ENCODE assay signal across 13 mouse cellular contexts in genomic region chr4:152622022-152622777, GRCm38 (mm10).
DNase-seq lines count a peak whose midpoint lies in the region; ATAC-seq and TF ChIP-seq lines count a peak whose summit lies in the region.
"Had no signal": no experiment of that assay in that cellular context is flagged by ENCODE, and none has a peak within 500 bp of the region (broad histone marks: within the 10 kb centered on the region; RNA-seq: fewer than 3 reads in every experiment).

No protein-coding gene starts in this region.

- H3K36me3 ChIP-seq in forebrain, embryonic 15.5 days = no peaks in the 10 kb centered on the region
- H3K36me3 ChIP-seq in kidney, adult 2 months (ENCODE audit: control insufficient read depth, insufficient read depth, low read length) = no peaks in the 10 kb centered on the region
- H3K36me3 ChIP-seq: heart, embryonic 12.5 days; limb, embryonic 12.5 days had no signal

- no peak overlapping the region for H3K27ac ChIP-seq in forebrain, embryonic 15.5 days (replicated peaks)
- H3K27ac ChIP-seq in cerebellum, adult 2 months (ENCODE audit: insufficient read depth, low read length) = no peak overlapping the region
- no peak overlapping the region for H3K27ac ChIP-seq in kidney, adult 2 months (ENCODE audit: insufficient read depth, low read depth, low read length)
- H3K27ac ChIP-seq: limb, embryonic 12.5 days had no signal

- 57% methylated on average over 9 of the region's 9 CpGs for WGBS in forebrain, embryonic 15.5 days
- 64% methylated on average over 9 of the region's 9 CpGs for WGBS in cerebellum, adult 2 months
- WGBS in kidney, adult 2 months = 64% methylated on average over 9 of the region's 9 CpGs

- no peak overlapping the region for H3K4me3 ChIP-seq in forebrain, embryonic 15.5 days
- no peak overlapping the region for H3K4me3 ChIP-seq in cerebellum, adult 2 months (replicated peaks; ENCODE audit: insufficient read depth, low read depth, low read length)
- no peak overlapping the region for H3K4me3 ChIP-seq in kidney, adult 2 months (ENCODE audit: insufficient read depth, low read depth, low read length)
- H3K4me3 ChIP-seq: heart, embryonic 12.5 days; limb, embryonic 12.5 days had no signal

- H3K9ac ChIP-seq in forebrain, embryonic 15.5 days (replicated peaks) = peak overlapping the region; percentile 8; the same call in 1 of the 2 replicates
- H3K9ac ChIP-seq: heart, embryonic 12.5 days; limb, embryonic 12.5 days had no signal

- H3K4me1 ChIP-seq in forebrain, embryonic 15.5 days = peaks cover 43% of the 10 kb centered on the region
- H3K4me1 ChIP-seq in cerebellum, adult 2 months (ENCODE audit: control insufficient read depth, insufficient read depth, low read length) = peaks cover 3% of the 10 kb centered on the region; the same call in 1 of the 2 replicates
- H3K4me1 ChIP-seq in kidney, adult 2 months (ENCODE audit: control insufficient read depth, insufficient read depth, low read length) = no peaks in the 10 kb centered on the region

- TF ChIP-seq CTCF in cerebellum, adult 2 months (IDR thresholded peaks at IDR 0.05; ENCODE audit: borderline replicate concordance, insufficient read depth, low read depth, low read length) = no peak
- TF ChIP-seq CTCF in kidney, adult 2 months (conservative IDR thresholded peaks at IDR 0.05; ENCODE audit: insufficient read depth, insufficient read length, low read depth, low read length) = no peak

- no peaks in the 10 kb centered on the region for H3K27me3 ChIP-seq in forebrain, embryonic 15.5 days
- H3K27me3 ChIP-seq in cerebellum, adult 2 months (ENCODE audit: control insufficient read depth, insufficient read depth, low read length) = no peaks in the 10 kb centered on the region
- H3K27me3 ChIP-seq in kidney, adult 2 months (replicated peaks; ENCODE audit: control insufficient read depth, insufficient read depth, low read length) = no peaks in the 10 kb centered on the region

- peak; percentile 40 to 49 for DNase-seq in cerebellum, postnatal 14 days
- DNase-seq in left cerebral cortex, postnatal 4 days = peak; percentile 43
- DNase-seq in retina, postnatal 1 day = peak; percentile 13
- no peak for DNase-seq in kidney, postnatal 14 days
- DNase-seq in cerebellum, adult 2 months = no peak
- no peak for DNase-seq in kidney, adult 2 months
- DNase-seq: adrenal gland, postnatal 14 days; lung, postnatal 14 days had no signal

- no peak overlapping the region for H3K4me2 ChIP-seq in forebrain, embryonic 15.5 days (replicated peaks)
- H3K4me2 ChIP-seq: heart, embryonic 12.5 days; limb, embryonic 12.5 days had no signal

- no peak for ATAC-seq in cerebellum, adult (ENCODE audit: insufficient number of reproducible peaks, low FRiP score, low TSS enrichment)
- no peak for ATAC-seq in forebrain, embryonic 15.5 days (replicated peaks)
- ATAC-seq: intestine, embryonic 16.5 days had no signal

- H3K9me3 ChIP-seq in forebrain, embryonic 15.5 days = no peaks in the 10 kb centered on the region
- H3K9me3 ChIP-seq: heart, embryonic 12.5 days; limb, embryonic 12.5 days had no signal

- TF ChIP-seq POLR2A in cerebellum, adult 2 months (IDR thresholded peaks at IDR 0.05; ENCODE audit: borderline replicate concordance, insufficient read depth, low read length) = no peak
- TF ChIP-seq POLR2A in kidney, adult 2 months (IDR thresholded peaks at IDR 0.05; ENCODE audit: low read depth, low read length) = no peak

- intact Hi-C loops in left cerebral cortex, postnatal 4 days (cut with DNase I) = loop anchor here (5.0 to 10.0 kb wide), 2 partner anchors 393 to 860 kb away; partner anchors contain the start of gene Ajap1

Comparison
In these comparisons a context has a peak if more than half of its experiments do, and no peak if none do; other contexts are left out.
1. DNase-seq: peak in cerebellum, postnatal 14 days (2 of 2), left cerebral cortex, postnatal 4 days (single experiment) and retina, postnatal 1 day (single experiment); none in kidney, postnatal 14 days (single experiment), cerebellum, adult 2 months (0 of 2) and kidney, adult 2 months (single experiment).